Mouse (Mus musculus) embryonic facial prominence, embryonic 14.5 days (tissue): ENCODE data around the gene Ptprf. TPM values are rescaled to one million over a fixed set of nuclear protein-coding genes. Genes with fewer than 3 reads are reported as not detected.

Experiments
- ATAC-seq: fragments of 200-750 bp; cut with Nextera tagmentation; 2 replicates; pipeline ENCODE4 v1.8.0; 2017; ENCODE audit warnings: low read depth, moderate number of reproducible peaks, moderate TSS enrichment
- DNase-seq: peaks from one replicate; pipeline ENCODE4 v3.0.0-alpha.2; 2015; ENCODE audit warnings: low spot score
- H3K27ac ChIP-seq: fragments of 300-500 bp; sonication (generic); replicated peaks from 2 replicates; pipeline ENCODE4 v1.5.1; 2014; ENCODE audit warnings: low read depth, mild to moderate bottlenecking, low read length, moderate library complexity
- H3K27me3 ChIP-seq: fragments of 300-500 bp; sonication (generic); replicated peaks from 2 replicates; pipeline ENCODE4 v1.6.1; 2014; ENCODE audit warnings: low read length; ENCODE audit not compliant: control insufficient read depth, insufficient read depth
- H3K36me3 ChIP-seq: fragments of 300-500 bp; sonication (generic); 2 replicates; pipeline ENCODE4 v1.6.1; 2014; ENCODE audit warnings: low read length, mixed read lengths; ENCODE audit not compliant: control insufficient read depth, insufficient read depth
- H3K4me1 ChIP-seq: fragments of 300-500 bp; sonication (generic); 2 replicates; pipeline ENCODE4 v1.6.1; 2014; ENCODE audit warnings: antibody characterized with exemption, low read length; ENCODE audit not compliant: control insufficient read depth, insufficient read depth
- H3K4me2 ChIP-seq: fragments of 300-500 bp; sonication (generic); 2 replicates; pipeline ENCODE4 v1.6.1; 2014; ENCODE audit warnings: low read depth, mild to moderate bottlenecking, low read length, moderate library complexity, mixed read lengths
- H3K4me3 ChIP-seq: fragments of 300-500 bp; sonication (generic); 2 replicates; pipeline ENCODE4 v1.5.1; 2014; ENCODE audit warnings: low read depth, mild to moderate bottlenecking, low read length
- H3K9ac ChIP-seq: fragments of 300-500 bp; sonication (generic); 2 replicates; pipeline ENCODE4 v1.6.1; 2014; ENCODE audit warnings: low read depth, mild to moderate bottlenecking, low read length, moderate library complexity, mixed read lengths
- H3K9me3 ChIP-seq: fragments of 300-500 bp; sonication (generic); 2 replicates; pipeline ENCODE4 v1.6.1; 2016; ENCODE audit warnings: low read length; ENCODE audit not compliant: control insufficient read depth
- WGBS: fragments of 180-500 bp; shearing (Covaris S2); extraction: QIAGEN DNeasy Blood & Tissue Kit; methylation state at CpG from one replicate; pipeline ENCODE4 v1.1.7; 2014; 5-methylcytosine and 5-hydroxymethylcytosine counted together
- polyA plus RNA-seq: library from polyadenylated mRNA; unstranded; fragments of >200 nt; fragmentation: Nextera tagmentation; extraction: Ambion mirVana; gene quantifications from 2 replicates; pipeline ENCODE4 v1.2.1, GENCODE M21; 2014

Gene Ptprf
- polyA plus RNA-seq, 1 experiment from 2014 or later = 59.8 TPM

- no peaks in the 10 kb centered on the region for H3K27me3 ChIP-seq
- H3K4me2 ChIP-seq = no peak overlapping the region
- 78% methylated on average over 7 of the region's 7 CpGs for WGBS
- H3K27ac ChIP-seq = no peak overlapping the region
- ATAC-seq = no peak
- no peak overlapping the region for H3K4me3 ChIP-seq
- H3K9ac ChIP-seq = no peak overlapping the region
- no peaks in the 10 kb centered on the region for H3K9me3 ChIP-seq
- no peak for DNase-seq
- H3K36me3 ChIP-seq = peaks cover 100% of the 10 kb centered on the region
- no peaks in the 10 kb centered on the region for H3K4me1 ChIP-seq
These were observed 69.9 kb downstream of the Ptprf start for GRCm38 (mm10) chr4:118221261-118221660.

DNA sequence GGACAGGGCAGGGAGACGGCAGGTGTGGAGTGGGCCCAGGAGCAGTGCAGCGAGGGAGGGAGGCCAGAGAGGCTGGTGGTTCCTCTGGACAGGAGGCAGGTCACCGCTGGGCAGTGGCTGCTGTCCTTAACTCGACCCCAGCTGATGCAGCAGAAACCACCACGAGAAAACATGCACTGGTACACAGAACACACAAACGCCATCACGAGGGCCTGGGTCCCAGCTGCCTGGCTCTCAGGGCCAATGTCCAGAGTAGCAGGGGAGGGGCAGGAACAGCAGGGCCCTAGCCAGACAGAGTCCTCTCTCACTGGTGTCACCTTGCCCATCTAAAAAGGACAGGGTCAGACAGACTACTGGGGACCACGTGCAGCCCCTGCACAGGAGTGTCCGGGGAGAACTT is 70.4 kb downstream of the Ptprf start:
- no peak overlapping the region for H3K9ac ChIP-seq
- ATAC-seq (no peak), DNase-seq (no peak)
- H3K27me3 ChIP-seq = no peaks in the 10 kb centered on the region
- no peak overlapping the region for H3K4me2 ChIP-seq
- H3K27ac ChIP-seq = no peak overlapping the region
- H3K9me3 ChIP-seq = no peaks in the 10 kb centered on the region
- no peak overlapping the region for H3K4me3 ChIP-seq
- peaks cover 100% of the 10 kb centered on the region for H3K36me3 ChIP-seq
- 85% methylated on average over 9 of the region's 9 CpGs for WGBS
- no peaks in the 10 kb centered on the region for H3K4me1 ChIP-seq

DNA sequence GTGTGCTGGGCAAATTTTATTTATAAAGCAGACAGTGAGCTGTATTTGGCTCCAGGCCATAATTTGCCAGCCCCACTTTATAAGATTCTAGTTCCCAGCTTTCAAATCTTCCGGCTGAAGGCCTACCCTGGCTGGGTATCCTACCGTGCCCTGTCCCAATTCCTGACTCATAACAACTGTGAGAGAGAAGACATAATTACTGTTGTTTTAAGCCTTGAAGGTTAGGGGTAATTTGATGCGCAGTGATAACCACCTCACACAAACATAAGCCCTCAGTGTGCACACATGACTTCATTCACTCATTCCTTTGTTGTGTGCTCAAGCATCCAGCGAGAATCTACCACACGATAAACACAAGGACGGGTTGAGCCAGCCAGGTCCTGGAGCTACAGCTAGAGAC is 71.7 kb downstream of the Ptprf start:
- no peaks in the 10 kb centered on the region for H3K4me1 ChIP-seq
- DNase-seq (no peak), ATAC-seq (no peak)
- H3K27ac ChIP-seq = no peak overlapping the region
- no peak overlapping the region for H3K4me2 ChIP-seq
- H3K9ac ChIP-seq = no peak overlapping the region
- H3K36me3 ChIP-seq = peaks cover 99% of the 10 kb centered on the region
- no peaks in the 10 kb centered on the region for H3K27me3 ChIP-seq
- H3K4me3 ChIP-seq = no peak overlapping the region
- WGBS = 78% methylated on average over 6 of the region's 6 CpGs
- H3K9me3 ChIP-seq = no peaks in the 10 kb centered on the region

- no peak overlapping the region for H3K9ac ChIP-seq
- H3K27me3 ChIP-seq = no peaks in the 10 kb centered on the region
- no peaks in the 10 kb centered on the region for H3K4me1 ChIP-seq
- no peak overlapping the region for H3K4me3 ChIP-seq
- peaks cover 99% of the 10 kb centered on the region for H3K36me3 ChIP-seq
- 87% methylated on average over 5 of the region's 5 CpGs for WGBS
- DNase-seq (no peak), ATAC-seq (no peak)
- no peak overlapping the region for H3K27ac ChIP-seq
- no peaks in the 10 kb centered on the region for H3K9me3 ChIP-seq
- no peak overlapping the region for H3K4me2 ChIP-seq
These were observed 72.7 kb downstream of the Ptprf start for GRCm38 (mm10) chr4:118218521-118218920.

DNA sequence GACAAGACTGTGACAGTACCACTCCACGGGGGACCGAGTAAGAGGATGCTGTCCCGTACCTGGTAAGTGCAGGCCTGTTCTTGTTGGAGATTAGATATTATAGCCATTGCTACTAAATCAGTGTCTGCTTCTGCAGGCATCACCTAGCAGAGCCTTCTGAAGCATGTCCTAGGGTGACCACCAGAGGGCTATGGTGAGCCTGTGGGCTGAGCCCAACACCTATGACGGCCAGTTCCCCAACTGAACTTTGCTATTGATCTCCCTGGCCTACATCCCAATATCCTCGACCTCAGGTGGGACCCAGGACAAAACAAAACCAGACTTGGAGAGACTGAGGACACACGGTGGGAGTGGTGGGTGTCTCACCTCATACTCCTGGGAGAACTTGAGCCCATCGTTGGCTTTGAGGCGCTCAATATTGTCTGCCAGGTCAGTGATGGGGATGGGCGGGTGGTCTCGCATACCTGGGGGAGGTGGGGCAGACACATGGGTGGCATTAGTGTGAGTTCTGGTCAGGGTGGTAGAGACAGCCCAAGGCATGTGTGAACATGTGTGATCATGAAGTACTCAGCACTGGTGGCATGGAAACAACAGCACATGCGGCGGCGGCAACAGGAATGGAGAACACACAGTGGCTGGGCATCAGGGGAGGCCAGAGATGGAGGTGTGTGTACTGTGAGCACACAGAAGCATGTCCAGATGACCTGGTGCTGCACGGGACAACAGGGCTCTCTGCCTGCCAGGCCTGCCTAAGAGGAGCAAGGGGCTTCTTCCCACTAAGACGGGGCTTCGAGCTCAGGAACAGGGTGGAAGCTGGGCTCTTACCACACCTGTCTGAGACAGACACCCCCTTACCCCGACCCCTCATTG is 74.2 kb downstream of the Ptprf start:
- ATAC-seq = peak; percentile 41

DNA sequence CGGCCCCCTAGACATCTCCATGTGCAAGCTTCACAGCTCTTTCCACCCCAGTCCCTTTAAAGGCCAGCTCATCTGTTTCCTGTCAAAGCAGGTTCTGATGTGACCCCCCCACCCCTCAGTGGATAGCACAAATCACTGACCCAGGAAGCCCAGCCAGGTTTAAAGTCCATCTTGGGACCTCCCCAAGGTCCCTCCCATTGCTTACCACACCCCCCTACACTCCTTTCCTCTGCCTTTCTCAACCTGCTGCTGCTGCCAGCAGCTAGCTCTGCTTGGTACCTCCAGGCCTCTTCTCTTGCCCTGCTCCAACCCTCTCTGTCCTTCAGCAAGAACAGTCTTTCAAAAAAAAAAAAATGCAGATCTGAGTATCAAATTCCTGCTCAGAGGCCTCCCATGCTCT is 76.3 kb downstream of the Ptprf start:
- H3K27ac ChIP-seq = no peak overlapping the region
- no peaks in the 10 kb centered on the region for H3K9me3 ChIP-seq
- ATAC-seq = no peak
- 85% methylated on average over 1 of the region's 1 CpGs for WGBS
- H3K36me3 ChIP-seq = peaks cover 99% of the 10 kb centered on the region
- H3K4me3 ChIP-seq = no peak overlapping the region
- H3K9ac ChIP-seq = no peak overlapping the region
- no peak overlapping the region for H3K4me2 ChIP-seq
- H3K27me3 ChIP-seq = no peaks in the 10 kb centered on the region
- DNase-seq = no peak
- H3K4me1 ChIP-seq = no peaks in the 10 kb centered on the region

More for the DNA sequence above, 74.2 kb downstream of the Ptprf start:
- H3K9me3 ChIP-seq = no peaks in the 10 kb centered on the region
- peak; percentile 35 for DNase-seq
- H3K27ac ChIP-seq = no peak overlapping the region
- H3K27me3 ChIP-seq = no peaks in the 10 kb centered on the region
- H3K4me1 ChIP-seq = no peaks in the 10 kb centered on the region
- no peak overlapping the region for H3K9ac ChIP-seq
- no peak overlapping the region for H3K4me2 ChIP-seq
- H3K36me3 ChIP-seq = peaks cover 99% of the 10 kb centered on the region
- no peak overlapping the region for H3K4me3 ChIP-seq
- WGBS = 84% methylated on average over 17 of the region's 17 CpGs

GRCm38 (mm10) chr4:118206918-118207640 is 84.1 kb downstream of the Ptprf start:
- H3K4me2 ChIP-seq = no peak overlapping the region
- 59% methylated on average over 8 of the region's 10 CpGs for WGBS

DNA sequence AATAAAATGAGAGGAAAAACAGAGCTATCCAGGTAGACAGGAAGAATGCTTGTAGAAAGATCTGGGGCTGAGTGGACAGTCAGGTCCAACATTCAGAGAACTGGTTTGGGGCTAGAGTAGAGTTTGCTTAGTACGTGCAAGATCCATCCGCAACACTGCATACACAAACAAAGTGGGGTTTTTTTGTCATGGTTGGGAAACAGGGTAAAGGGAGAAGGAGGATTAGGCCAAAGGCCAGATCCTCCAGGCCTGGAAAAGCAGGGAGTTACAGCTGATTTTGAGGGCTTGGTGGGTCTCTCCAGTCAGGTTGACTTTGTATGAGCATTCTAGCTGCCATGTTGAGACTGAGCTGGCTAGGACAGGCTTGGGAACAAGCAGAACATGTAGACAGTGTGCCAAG is 85.3 kb downstream of the Ptprf start:
- H3K36me3 ChIP-seq = peaks cover 33% of the 10 kb centered on the region
- no peak overlapping the region for H3K9ac ChIP-seq
- H3K4me1 ChIP-seq = no peaks in the 10 kb centered on the region
- no peaks in the 10 kb centered on the region for H3K9me3 ChIP-seq
- no peaks in the 10 kb centered on the region for H3K27me3 ChIP-seq
- DNase-seq (no peak), ATAC-seq (no peak)
- no peak overlapping the region for H3K4me3 ChIP-seq
- peak overlapping the region; percentile 13; the same call in 1 of the 2 replicates for H3K27ac ChIP-seq
- no peak overlapping the region; the same call in 1 of the 2 replicates for H3K4me2 ChIP-seq
- 69% methylated on average over 2 of the region's 2 CpGs for WGBS

More at GRCm38 (mm10) chr4:118206918-118207640, 84.1 kb downstream of the Ptprf start:
- no peak overlapping the region for H3K27ac ChIP-seq
- peak; percentile 22 for DNase-seq
- no peaks in the 10 kb centered on the region for H3K27me3 ChIP-seq
- no peaks in the 10 kb centered on the region for H3K9me3 ChIP-seq
- no peaks in the 10 kb centered on the region for H3K4me1 ChIP-seq
- peaks cover 45% of the 10 kb centered on the region for H3K36me3 ChIP-seq
- no peak overlapping the region for H3K4me3 ChIP-seq
- H3K9ac ChIP-seq = no peak overlapping the region
- no peak for ATAC-seq
